Mouse (Mus musculus) ES-E14 (cell line): ENCODE results near the gene Ppil1. TPM values are rescaled to one million over a fixed set of nuclear protein-coding genes. Genes with fewer than 3 reads are reported as not detected.

ENCODE experiments used
- DNase-seq: peaks from one replicate; pipeline ENCODE4 v3.0.0-alpha.2; 2013; ENCODE audit warnings: low read depth, low spot score
- H3K27ac ChIP-seq: 2 replicates; pipeline ENCODE4 v1.5.1; 2012; ENCODE audit warnings: low read depth, mild to moderate bottlenecking, low read length, moderate library complexity, mixed read lengths; ENCODE audit not compliant: poor library complexity, insufficient read depth, severe bottlenecking
- H3K36me3 ChIP-seq: 2 replicates; pipeline ENCODE4 v1.6.1; 2012; ENCODE audit warnings: mild to moderate bottlenecking, low read length, moderate library complexity, mixed read lengths; ENCODE audit not compliant: control insufficient read depth, poor library complexity, insufficient read depth, severe bottlenecking
- H3K4me1 ChIP-seq, 2 experiments: fragments of 150-350 bp in 1 of 2; sonication (generic) in 1 of 2; 2 replicates each; pipeline ENCODE4 v1.6.1; 2012; ENCODE audit warnings: low read length in 2 of 2, mild to moderate bottlenecking in 1 of 2, mixed read lengths in 1 of 2; ENCODE audit not compliant: control insufficient read depth in 2 of 2, insufficient read depth in 2 of 2, poor library complexity in 1 of 2
- H3K4me3 ChIP-seq, 2 experiments: fragments of 150-350 bp in 1 of 2; sonication (generic) in 1 of 2; 2 replicates each; pipeline ENCODE4 v1.5.1; 2012; ENCODE audit warnings: low read length in 2 of 2, low read depth in 1 of 2, mild to moderate bottlenecking in 1 of 2, mixed read lengths in 1 of 2; ENCODE audit not compliant: insufficient read depth in 1 of 2, poor library complexity in 1 of 2, severe bottlenecking in 1 of 2
- H3K9ac ChIP-seq: 2 replicates; pipeline ENCODE4 v1.6.1; 2012; ENCODE audit warnings: low read depth, mild to moderate bottlenecking, low read length, mixed read lengths; ENCODE audit not compliant: poor library complexity, insufficient read depth, severe bottlenecking
- H3K9me3 ChIP-seq: fragments of 150-350 bp; sonication (generic); 2 replicates; pipeline ENCODE4 v1.6.1; 2012; ENCODE audit warnings: low read depth, mild to moderate bottlenecking, low read length; ENCODE audit not compliant: control insufficient read depth, insufficient read depth
- CHD2 ChIP-seq: IDR thresholded peaks from 2 replicates; pipeline ENCODE4 v1.6.1; 2014; ENCODE audit warnings: mild to moderate bottlenecking, low read depth, low read length, inconsistent platforms
- HCFC1 ChIP-seq: IDR thresholded peaks from 2 replicates; pipeline ENCODE4 v1.6.1; 2012; ENCODE audit warnings: low read length, inconsistent platforms, borderline replicate concordance; ENCODE audit not compliant: insufficient read depth
- MAFK ChIP-seq: IDR thresholded peaks from 2 replicates; pipeline ENCODE4 v1.6.1; 2014; ENCODE audit warnings: mild to moderate bottlenecking, low read depth, low read length, inconsistent platforms; ENCODE audit not compliant: insufficient read depth
- ZC3H11A ChIP-seq: IDR thresholded peaks from 2 replicates; pipeline ENCODE4 v1.6.1; 2012; ENCODE audit warnings: low read depth, mild to moderate bottlenecking, inconsistent platforms, low read length, borderline replicate concordance
- ZNF384 ChIP-seq: IDR thresholded peaks from 2 replicates; pipeline ENCODE4 v1.6.1; 2012; ENCODE audit warnings: low read depth, low read length, inconsistent platforms
- in situ Hi-C, 2 experiments: fragments of 600-800 bp; cut with MboI; formaldehyde crosslinking; loops; one replicate each; pipeline ENCODE4 v1.15.1; 2025; ENCODE audit warnings: low sequenced_read_pairs in 2 of 2, inconsistent platforms in 1 of 2; ENCODE audit not compliant: unreplicated experiment in 2 of 2
- total RNA-seq: library from RNA; depleted of rRNA; stranded (reverse); fragments of 300-350 nt; gene quantifications from 2 replicates; pipeline ENCODE4 v1.2.3, GENCODE M21; 2012; rRNA removed

The Ppil1 gene
- total RNA-seq, 1 experiment, result 157 TPM

DNA sequence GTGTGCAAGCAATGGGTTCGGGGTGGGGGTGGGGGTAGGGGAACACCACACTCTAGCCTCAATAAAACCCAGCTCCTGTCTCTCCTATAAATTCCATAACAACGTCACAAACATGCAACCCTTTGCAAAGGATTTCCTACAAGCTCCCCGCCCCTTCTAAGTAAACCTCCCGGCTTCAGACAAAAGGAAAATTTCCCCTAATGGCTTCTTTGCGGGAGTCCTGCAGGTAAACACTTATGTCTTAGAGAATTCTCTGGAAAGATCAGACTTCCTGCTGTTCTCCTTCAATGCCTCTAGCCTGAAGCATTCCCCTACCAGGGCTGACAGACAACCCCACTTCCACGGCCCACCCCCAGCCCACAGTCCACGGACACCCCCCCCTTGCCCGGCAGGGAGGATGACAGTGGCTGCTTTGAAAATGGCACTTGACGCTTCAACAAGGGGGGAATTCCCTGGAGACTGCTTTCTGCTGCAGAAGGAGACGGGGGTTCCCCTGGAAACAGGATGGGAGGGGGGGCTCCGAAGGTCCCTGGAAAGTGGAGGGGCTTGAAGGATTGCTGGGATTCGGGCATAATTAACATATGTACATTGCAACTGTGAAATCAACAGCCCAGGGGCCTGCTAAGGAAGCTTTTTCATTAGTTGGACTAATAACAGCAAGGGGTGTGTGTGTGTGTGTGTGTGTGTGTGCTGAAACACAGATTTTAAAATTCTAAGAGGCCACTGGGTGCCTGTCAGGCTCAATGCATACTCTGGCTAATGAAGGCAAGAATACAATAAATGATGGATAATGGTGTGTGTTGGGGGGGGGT lies 50.4 kb downstream of the Ppil1 start:
- no peaks in the 10 kb centered on the region for H3K36me3 ChIP-seq
- no peak overlapping the region; the same call in 1 of the 2 replicates for H3K27ac ChIP-seq
- H3K9me3 ChIP-seq, result no peaks in the 10 kb centered on the region
- TF ChIP-seq ZC3H11A, result no peak
- no peak for TF ChIP-seq HCFC1
- TF ChIP-seq MAFK, result no peak
- no peak for TF ChIP-seq CHD2
- no peak for TF ChIP-seq ZNF384
- no peak overlapping the region for H3K9ac ChIP-seq
- H3K4me1 ChIP-seq, result peaks cover 0 to 33% of the 10 kb centered on the region in 2 experiments; a peak in 3 of 4 replicates
- H3K4me3 ChIP-seq, result no peak overlapping the region
- in situ Hi-C loops, result no loop called here
- no peak for DNase-seq

DNA sequence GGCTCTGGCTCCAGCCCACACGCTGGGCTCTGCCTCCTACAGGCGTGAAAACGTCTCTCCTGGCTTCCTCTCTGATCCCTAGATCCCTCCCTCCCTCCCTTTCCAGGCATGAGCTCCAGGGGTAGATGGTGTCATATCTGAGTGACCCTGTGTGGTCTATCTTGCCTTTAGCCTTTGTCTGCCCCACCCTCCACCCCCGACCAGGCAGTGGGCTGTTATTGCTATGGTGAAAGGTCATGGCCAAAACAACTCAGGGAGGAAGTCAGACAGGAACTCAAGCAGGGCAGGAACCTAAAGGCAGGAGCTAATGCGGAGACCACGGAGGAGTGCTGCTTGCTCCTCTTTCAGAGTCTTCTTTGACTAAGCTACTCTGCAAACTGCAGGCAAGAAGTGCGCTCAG lies 52.1 kb downstream of the Ppil1 start:
- Histone ChIP-seq H3K4me1 (peaks cover 0 to 33% of the 10 kb centered on the region in 2 experiments; a peak in 3 of 4 replicates), H3K27ac (no peak overlapping the region), H3K4me3 (0 out of 4 replicates have a peak overlapping the region, but pooled peaks of 1 of the 2 experiments have one; percentile 6)

DNA sequence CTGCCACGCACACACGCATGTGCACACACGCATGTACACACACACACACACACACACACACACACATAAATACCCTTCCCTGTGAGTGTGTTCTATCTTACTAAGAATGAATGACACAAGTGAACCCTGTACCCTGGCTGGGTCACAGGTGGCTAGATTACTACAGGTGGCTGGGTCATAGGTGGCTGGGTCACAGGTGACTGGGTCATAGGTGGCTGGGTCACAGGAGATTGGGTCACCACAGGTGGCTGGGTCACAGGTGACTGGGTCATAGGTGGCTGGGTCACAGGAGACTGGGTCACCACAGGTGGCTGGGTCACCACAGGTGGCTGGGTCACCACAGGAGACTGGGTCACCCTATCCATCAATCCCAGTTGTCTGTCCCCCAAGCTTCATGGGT lies 53.9 kb downstream of the Ppil1 start:
- no peak for DNase-seq
- in situ Hi-C loops, result no loop called here
- Histone ChIP-seq H3K9ac (no peak overlapping the region), H3K27ac (no peak overlapping the region), H3K4me3 (no peak overlapping the region), H3K36me3 (no peaks in the 10 kb centered on the region), H3K4me1 (peaks cover 0 to 37% of the 10 kb centered on the region in 2 experiments; a peak in 3 of 4 replicates), H3K9me3 (no peaks in the 10 kb centered on the region)
- TF ChIP-seq CHD2, result no peak
- no peak for TF ChIP-seq MAFK
- no peak for TF ChIP-seq ZNF384
- no peak for TF ChIP-seq ZC3H11A
- TF ChIP-seq HCFC1, result no peak

More for the DNA sequence above, 52.1 kb downstream of the Ppil1 start:
- Histone ChIP-seq H3K36me3 (no peaks in the 10 kb centered on the region), H3K9me3 (no peaks in the 10 kb centered on the region), H3K9ac (0 out of 2 replicates have a peak overlapping the region, but pooled peaks have one; percentile 21)
- DNase-seq, result no peak
- in situ Hi-C loops, result no loop called here
- no peak for TF ChIP-seq ZNF384
- no peak for TF ChIP-seq HCFC1

DNA sequence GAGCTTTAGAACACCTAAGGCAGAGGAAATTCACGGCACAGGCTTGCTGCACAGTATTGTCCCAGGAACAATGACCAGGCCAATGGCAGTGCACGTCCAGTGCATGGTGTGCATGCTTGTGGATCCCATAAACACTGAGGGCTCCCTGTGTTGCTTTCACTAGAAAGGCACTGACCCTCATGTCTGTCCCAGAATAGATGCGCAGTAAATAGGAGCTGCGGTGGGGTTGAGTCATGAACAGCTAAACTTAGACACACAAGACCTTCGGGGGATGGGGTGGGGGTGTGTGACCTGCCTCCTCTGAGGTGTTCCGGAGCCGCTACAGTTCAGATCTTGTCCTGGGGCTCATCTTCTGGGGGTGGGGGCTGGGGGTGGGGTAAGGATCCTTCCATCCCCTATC lies 57.9 kb downstream of the Ppil1 start:
- Histone ChIP-seq H3K4me1 (peaks cover 0 to 17% of the 10 kb centered on the region in 2 experiments; a peak in 2 of 4 replicates), H3K9ac (no peak overlapping the region), H3K9me3 (no peaks in the 10 kb centered on the region), H3K27ac (no peak overlapping the region), H3K4me3 (no peak overlapping the region), H3K36me3 (no peaks in the 10 kb centered on the region)
- no peak for TF ChIP-seq HCFC1
- no peak for TF ChIP-seq ZNF384
- in situ Hi-C loops, result no loop called here
- no peak for DNase-seq

DNA sequence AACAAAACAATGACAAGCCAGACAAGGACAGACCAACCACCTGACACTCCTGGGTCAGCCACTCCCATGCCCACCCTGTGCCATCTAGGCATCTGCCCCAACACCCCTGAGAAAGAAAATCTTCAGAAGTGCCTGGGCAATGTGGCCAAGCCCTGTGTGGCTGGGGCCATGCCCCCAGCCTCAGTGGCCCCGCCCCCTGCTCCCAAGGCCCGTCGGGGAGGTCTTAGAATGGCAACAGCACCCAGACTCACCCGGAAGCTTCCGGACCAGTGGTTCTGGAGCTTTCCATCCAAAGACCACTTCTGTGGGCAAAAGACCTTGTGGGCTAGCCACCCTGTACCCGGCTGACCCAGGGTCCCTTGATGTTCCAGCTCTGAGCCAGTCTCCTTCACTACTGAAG lies 61.4 kb downstream of the Ppil1 start:
- no peak overlapping the region for H3K27ac ChIP-seq
- DNase-seq, result no peak
- no peak overlapping the region for H3K9ac ChIP-seq
- in situ Hi-C loops, result no loop called here
- peaks cover 0 to 19% of the 10 kb centered on the region in 2 experiments for H3K4me1 ChIP-seq
- no peaks in the 10 kb centered on the region for H3K36me3 ChIP-seq
- H3K9me3 ChIP-seq, result no peaks in the 10 kb centered on the region
- TF ChIP-seq CHD2 (no peak), ZNF384 (no peak), MAFK (no peak), HCFC1 (no peak), ZC3H11A (no peak)
- 0 out of 4 replicates have a peak overlapping the region, but pooled peaks of 1 of the 2 experiments have one; percentile 11 for H3K4me3 ChIP-seq

Other genes starting within 250 kb of the Ppil1 start
- 317 and 391 TPM in 2 replicates for gene Srsf3, start 231.6 kb downstream of the Ppil1 start, total RNA-seq
- 17.8 and 32.3 TPM in 2 replicates for gene Cdkn1a, start 173.2 kb downstream of the Ppil1 start, total RNA-seq
- gene Rab44, start 150.0 kb downstream of the Ppil1 start, total RNA-seq, result 0.31 and 0.85 TPM in 2 replicates
- 5.1 and 5.8 TPM in 2 replicates for gene Cpne5, start 26.0 kb downstream of the Ppil1 start, total RNA-seq
- gene BC004004, start 4.6 kb upstream of the Ppil1 start, total RNA-seq, result 50.9 and 54.5 TPM in 2 replicates
- 0.37 and 0.71 TPM in 2 replicates for gene Pi16, start 53.5 kb upstream of the Ppil1 start, total RNA-seq
- gene Mtch1, start 83.7 kb upstream of the Ppil1 start, total RNA-seq, result 187 and 217 TPM in 2 replicates
- gene Fgd2, start 96.7 kb upstream of the Ppil1 start, total RNA-seq, result 1.9 and 3.8 TPM in 2 replicates
- gene Pim1, start 226.6 kb upstream of the Ppil1 start, total RNA-seq, result 75.3 and 82.0 TPM in 2 replicates